8 mouse cellular contexts compared by ENCODE assay signal in genomic region chr15:59154407-59155288, GRCm38 (mm10).
DNase-seq lines count a peak whose midpoint lies in the region; ATAC-seq and TF ChIP-seq lines count a peak whose summit lies in the region.

No protein-coding gene starts in this region.

- H3K27me3 ChIP-seq in heart, embryonic 10.5 days (ENCODE audit: insufficient read depth, poor library complexity, severe bottlenecking) = no peaks in the 10 kb centered on the region
- H3K27me3 ChIP-seq in forebrain, embryonic 14.5 days (replicated peaks; ENCODE audit: control insufficient read depth, insufficient read depth, low read length) = no peaks in the 10 kb centered on the region
- H3K27me3 ChIP-seq in midbrain, embryonic 13.5 days = no peaks in the 10 kb centered on the region

- peak overlapping the region; percentile 60 for H3K27ac ChIP-seq in heart, embryonic 10.5 days
- peak overlapping the region; percentile 74 for H3K27ac ChIP-seq in forebrain, embryonic 14.5 days (ENCODE audit: low read depth, low read length)
- peak overlapping the region; percentile 63 for H3K27ac ChIP-seq in midbrain, embryonic 13.5 days

- intact Hi-C loops in heart, postnatal 25 days (cut with DNase I) = no loop called here

- TF ChIP-seq POLR2A in brain, embryonic 14.5 days (IDR thresholded peaks at IDR 0.05; ENCODE audit: borderline replicate concordance, extremely low read depth, insufficient read depth, insufficient read length, poor library complexity, severe bottlenecking) = no peak

- H3K9ac ChIP-seq in forebrain, embryonic 14.5 days (ENCODE audit: low read length) = no peak overlapping the region
- H3K9ac ChIP-seq in midbrain, embryonic 13.5 days (replicated peaks) = no peak overlapping the region

- TF ChIP-seq CTCF in brain, embryonic 14.5 days (IDR thresholded peaks at IDR 0.05; ENCODE audit: borderline replicate concordance, extremely low read depth, insufficient read depth, insufficient read length) = no peak

- no peak for DNase-seq in heart, embryonic 10.5 days (ENCODE audit: low spot score)
- DNase-seq in heart, postnatal 25 days (ENCODE audit: low spot score) = no peak
- peak; percentile 94 for DNase-seq in brain, embryonic 14.5 days (ENCODE audit: low read depth)
- peak; percentile 84 for DNase-seq in forebrain, embryonic 14.5 days (ENCODE audit: low spot score)
- no peak for DNase-seq in gastrocnemius, adult 8-10 months (ENCODE audit: low spot score in 2 of 2)
- DNase-seq in ovary, postnatal 36 days (ENCODE audit: low spot score) = no peak

- H3K4me3 ChIP-seq in heart, embryonic 10.5 days = no peak overlapping the region
- H3K4me3 ChIP-seq in forebrain, embryonic 14.5 days (ENCODE audit: low read depth, low read length) = no peak overlapping the region
- H3K4me3 ChIP-seq in midbrain, embryonic 13.5 days (replicated peaks) = no peak overlapping the region

- no peaks in the 10 kb centered on the region for H3K36me3 ChIP-seq in heart, embryonic 10.5 days
- H3K36me3 ChIP-seq in forebrain, embryonic 14.5 days (ENCODE audit: control insufficient read depth, insufficient read depth, low read length) = no peaks in the 10 kb centered on the region
- H3K36me3 ChIP-seq in midbrain, embryonic 13.5 days = no peaks in the 10 kb centered on the region

- 0 out of 2 replicates have a peak overlapping the region, but pooled peaks have one; percentile 1 for H3K4me2 ChIP-seq in forebrain, embryonic 14.5 days (ENCODE audit: low read length)
- no peak overlapping the region for H3K4me2 ChIP-seq in midbrain, embryonic 13.5 days (replicated peaks)

- 25% methylated on average over 6 of the region's 6 CpGs for WGBS in heart, embryonic 10.5 days
- 6% methylated on average over 6 of the region's 6 CpGs for whole genome bisulfite sequencing in forebrain, embryonic 14.5 days
- WGBS in midbrain, embryonic 13.5 days = 14% methylated on average over 6 of the region's 6 CpGs

- no peaks in the 10 kb centered on the region for H3K9me3 ChIP-seq in heart, embryonic 10.5 days
- H3K9me3 ChIP-seq in forebrain, embryonic 14.5 days (replicated peaks; ENCODE audit: control insufficient read depth, low read length) = no peaks in the 10 kb centered on the region
- H3K9me3 ChIP-seq in midbrain, embryonic 13.5 days = no peaks in the 10 kb centered on the region

- H3K4me1 ChIP-seq in heart, embryonic 10.5 days = peaks cover 22% of the 10 kb centered on the region
- H3K4me1 ChIP-seq in forebrain, embryonic 14.5 days (ENCODE audit: control insufficient read depth, insufficient read depth, low read length) = peaks cover 21% of the 10 kb centered on the region
- H3K4me1 ChIP-seq in midbrain, embryonic 13.5 days (replicated peaks) = peaks cover 21% of the 10 kb centered on the region

- peak; percentile 89 for ATAC-seq in forebrain, embryonic 14.5 days
- peak; percentile 92 for ATAC-seq in midbrain, embryonic 13.5 days
- ATAC-seq in inflammation-experienced regulatory T-cells, adult 6 months = no peak

Comparison
In these comparisons a context has a peak if more than half of its experiments do, and no peak if none do; other contexts are left out.
1. DNase-seq: peak in brain, embryonic 14.5 days (single experiment) and forebrain, embryonic 14.5 days (single experiment); none in heart, embryonic 10.5 days (single experiment), heart, postnatal 25 days (single experiment), gastrocnemius, adult 8-10 months (0 of 2) and ovary, postnatal 36 days (single experiment).
2. Peak in every context shown above with its lines, with median percentiles within 50 percentile points of each other: H3K27ac ChIP-seq.